Mouse (Mus musculus) kidney, adult 11 months (tissue): ENCODE measurements around the gene Slco1a5.
"Not testable (repeated sequence)": the region's sequence is repeated elsewhere in the genome, so short reads cannot be mapped to it uniquely, and the experiment has no call there.

ENCODE experiments used
- DNase-seq: peaks from one replicate; pipeline ENCODE4 v3.0.0; 2022

Slco1a5 gene

GRCm38 (mm10) chr6:142289413-142290118 is 33.2 kb downstream of the Slco1a5 start:
- no peak for DNase-seq

GRCm38 (mm10) chr6:142275721-142276442 is 46.9 kb downstream of the Slco1a5 start:
- DNase-seq: no peak

GRCm38 (mm10) chr6:142250738-142251307 is 72.0 kb downstream of the Slco1a5 start:
- DNase-seq: not testable (repeated sequence)

GRCm38 (mm10) chr6:142245065-142245464 is 77.7 kb downstream of the Slco1a5 start:
- no peak for DNase-seq

GRCm38 (mm10) chr6:142239468-142239867 is 83.3 kb downstream of the Slco1a5 start:
- DNase-seq: no peak

GRCm38 (mm10) chr6:142220138-142220537 is 102.6 kb downstream of the Slco1a5 start:
- no peak for DNase-seq

- DNase-seq: no peak
These were observed 111.0 kb downstream of the Slco1a5 start for GRCm38 (mm10) chr6:142211821-142212220.

GRCm38 (mm10) chr6:142209749-142210148 is 113.0 kb downstream of the Slco1a5 start:
- DNase-seq: no peak

- no peak for DNase-seq
These were observed 114.4 kb downstream of the Slco1a5 start, which contains the start of gene Slco1a6 for GRCm38 (mm10) chr6:142208421-142208820. Gene Slco1a6 (minus strand): TSS chr6:142208521.

GRCm38 (mm10) chr6:142200524-142200923 is 122.3 kb downstream of the Slco1a5 start:
- no peak for DNase-seq

- DNase-seq: no peak
These were observed 128.5 kb downstream of the Slco1a5 start for GRCm38 (mm10) chr6:142194245-142194644.

- peak; percentile 24 for DNase-seq
These were observed 130.8 kb downstream of the Slco1a5 start for GRCm38 (mm10) chr6:142191962-142192361.

GRCm38 (mm10) chr6:142187426-142187825 is 135.4 kb downstream of the Slco1a5 start:
- DNase-seq: no peak

GRCm38 (mm10) chr6:142185868-142186415 is 136.8 kb downstream of the Slco1a5 start:
- no peak for DNase-seq
